Mouse (Mus musculus) liver, embryonic 11.5 days (tissue): ENCODE data around the gene A930033H14Rik. TPM values are rescaled to one million over a fixed set of nuclear protein-coding genes. Genes with fewer than 3 reads are reported as not detected.

ENCODE experiments used
- ATAC-seq: fragments of 200-750 bp; cut with Nextera tagmentation; replicated peaks from 2 replicates; pipeline ENCODE4 v1.8.0; 2017; ENCODE audit warnings: moderate number of reproducible peaks, mild to moderate bottlenecking, moderate TSS enrichment, moderate library complexity; ENCODE audit not compliant: low FRiP score
- DNase-seq: peaks from one replicate; pipeline ENCODE4 v3.0.0-alpha.2; 2017; ENCODE audit warnings: low spot score
- H3K27ac ChIP-seq: fragments of 300-500 bp; sonication (generic); 2 replicates; pipeline ENCODE4 v1.5.1; 2014; ENCODE audit warnings: mild to moderate bottlenecking, low read depth, low read length, control low read depth
- H3K27me3 ChIP-seq: fragments of 300-500 bp; sonication (generic); replicated peaks from 2 replicates; pipeline ENCODE4 v1.6.1; 2014; ENCODE audit warnings: low read length, mixed read lengths; ENCODE audit not compliant: control insufficient read depth, insufficient read depth
- H3K36me3 ChIP-seq: fragments of 300-500 bp; sonication (generic); 2 replicates; pipeline ENCODE4 v1.6.1; 2014; ENCODE audit warnings: mild to moderate bottlenecking, low read length, moderate library complexity, mixed read lengths; ENCODE audit not compliant: control insufficient read depth, insufficient read depth
- H3K4me1 ChIP-seq: fragments of 300-500 bp; sonication (generic); replicated peaks from 2 replicates; pipeline ENCODE4 v1.6.1; 2014; ENCODE audit warnings: low read length, mixed read lengths; ENCODE audit not compliant: control insufficient read depth, insufficient read depth
- H3K4me2 ChIP-seq: fragments of 300-500 bp; sonication (generic); 2 replicates; pipeline ENCODE4 v1.6.1; 2014; ENCODE audit warnings: mild to moderate bottlenecking, control low read depth, moderate library complexity
- H3K4me3 ChIP-seq: fragments of 300-500 bp; sonication (generic); 2 replicates; pipeline ENCODE4 v1.5.1; 2014; ENCODE audit warnings: low read depth, low read length, control low read depth
- H3K9ac ChIP-seq: fragments of 300-500 bp; sonication (generic); 2 replicates; pipeline ENCODE4 v1.6.1; 2014; ENCODE audit warnings: low read depth, low read length, control low read depth
- H3K9me3 ChIP-seq: fragments of 300-500 bp; sonication (generic); 2 replicates; pipeline ENCODE4 v1.6.1; 2016; ENCODE audit warnings: low read length, inconsistent platforms, mixed read lengths; ENCODE audit not compliant: control insufficient read depth
- WGBS: fragments of 180-500 bp; shearing (Covaris S2); extraction: QIAGEN DNeasy Blood & Tissue Kit; methylation state at CpG from one replicate; pipeline ENCODE4 v1.1.7; 2014; 5-methylcytosine and 5-hydroxymethylcytosine counted together
- polyA plus RNA-seq: library from polyadenylated mRNA; unstranded; fragments of >200 nt; fragmentation: Nextera tagmentation; extraction: Ambion mirVana; gene quantifications from 2 replicates; pipeline ENCODE4 v1.2.1, GENCODE M21; 2014

Gene A930033H14Rik
- polyA plus RNA-seq, 1 experiment from 2014 or later, result 1.1 TPM

DNA sequence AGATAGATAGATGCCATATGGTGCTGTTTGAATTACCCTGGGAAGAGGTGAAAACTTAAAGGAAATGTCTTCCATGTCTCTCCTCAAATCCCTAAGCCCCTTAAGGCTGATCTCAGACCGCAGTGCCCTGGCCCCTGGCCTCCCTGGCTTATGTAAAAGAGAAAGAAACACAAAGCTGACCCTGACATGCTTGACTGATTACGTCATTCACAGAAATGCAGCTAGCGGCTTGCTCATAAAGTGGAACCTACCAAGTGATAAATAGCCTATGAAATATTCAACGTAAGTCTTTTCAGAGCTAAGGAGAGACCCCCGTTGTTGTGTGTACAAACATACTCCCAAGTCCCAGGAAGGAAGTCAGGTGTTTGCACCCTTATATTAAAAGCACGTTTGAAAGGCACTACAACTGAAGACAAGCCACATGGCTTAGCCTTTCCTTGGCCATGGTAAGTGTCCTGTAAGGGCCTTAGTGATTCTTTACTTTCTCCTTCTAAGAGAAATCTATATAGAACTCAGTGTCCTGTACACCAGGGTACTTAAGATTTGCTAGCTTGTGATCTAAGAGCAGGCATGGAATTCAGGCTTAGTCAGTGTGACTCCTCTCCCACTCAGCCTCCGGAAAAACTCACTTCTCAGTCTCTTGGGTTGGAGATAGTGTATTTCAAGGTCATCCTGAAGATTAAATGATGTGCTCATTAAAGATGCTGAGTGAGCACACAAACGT lies 8.1 kb downstream of the A930033H14Rik start:
- WGBS, result 56% methylated on average over 8 of the region's 8 CpGs
- Histone ChIP-seq H3K4me3 (no peak overlapping the region), H3K9me3 (no peaks in the 10 kb centered on the region), H3K27ac (no peak overlapping the region), H3K9ac (no peak overlapping the region), H3K27me3 (no peaks in the 10 kb centered on the region), H3K4me2 (no peak overlapping the region), H3K36me3 (no peaks in the 10 kb centered on the region), H3K4me1 (no peaks in the 10 kb centered on the region)
- ATAC-seq (no peak), DNase-seq (peak; percentile 25)

DNA sequence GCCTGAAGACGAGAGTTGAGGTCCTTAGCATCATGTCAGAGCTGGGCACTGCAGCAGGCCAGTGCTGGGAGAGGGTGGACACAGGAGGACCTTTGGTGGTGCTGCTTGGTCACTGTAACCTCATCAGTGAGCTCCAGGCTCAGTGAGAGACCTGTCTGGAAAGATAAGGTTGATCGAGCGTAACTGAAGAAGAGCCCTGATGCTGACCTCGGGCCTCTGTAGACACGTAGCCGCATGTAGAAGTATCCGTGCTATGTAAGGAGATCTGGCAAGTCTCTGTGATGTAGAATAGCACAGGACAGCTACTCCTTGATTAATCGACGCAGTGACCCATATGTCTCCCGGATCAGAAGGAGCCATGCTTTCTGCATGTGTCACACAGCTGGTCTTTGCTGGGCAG lies 19.2 kb downstream of the A930033H14Rik start:
- 81% methylated on average over 10 of the region's 10 CpGs for WGBS

DNA sequence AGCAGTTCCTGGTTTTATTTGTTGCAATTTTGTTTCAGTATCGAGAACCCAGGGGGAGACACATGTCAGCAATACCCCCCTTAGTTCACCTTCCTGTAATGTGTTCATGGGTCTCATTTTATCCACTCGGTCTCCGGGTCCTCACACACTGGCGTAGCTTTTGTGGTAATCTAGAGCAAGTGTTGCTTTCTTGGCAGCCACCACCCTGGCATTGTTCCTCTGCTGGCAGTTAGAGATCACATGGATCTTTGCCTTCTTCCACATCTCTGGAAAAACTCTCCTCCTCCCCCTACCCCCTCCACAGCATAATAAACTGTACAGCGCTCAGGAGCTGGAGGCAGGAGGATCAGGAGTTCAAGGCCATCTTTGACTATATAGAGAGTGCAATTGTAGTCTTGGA lies 20.6 kb downstream of the A930033H14Rik start:
- Histone ChIP-seq H3K36me3 (no peaks in the 10 kb centered on the region), H3K4me2 (no peak overlapping the region), H3K27me3 (no peaks in the 10 kb centered on the region), H3K4me3 (no peak overlapping the region), H3K4me1 (no peaks in the 10 kb centered on the region), H3K9me3 (no peaks in the 10 kb centered on the region), H3K27ac (no peak overlapping the region), H3K9ac (no peak overlapping the region)
- peak; percentile 9 for DNase-seq
- no peak for ATAC-seq
- WGBS, result 90% methylated on average over 5 of the region's 5 CpGs

More for the DNA sequence above, 19.2 kb downstream of the A930033H14Rik start:
- no peak overlapping the region for H3K9ac ChIP-seq
- H3K27ac ChIP-seq, result no peak overlapping the region
- ATAC-seq (no peak), DNase-seq (peak; percentile 6)
- H3K4me1 ChIP-seq, result no peaks in the 10 kb centered on the region
- no peaks in the 10 kb centered on the region for H3K27me3 ChIP-seq
- H3K9me3 ChIP-seq, result no peaks in the 10 kb centered on the region
- H3K36me3 ChIP-seq, result no peaks in the 10 kb centered on the region
- H3K4me2 ChIP-seq, result no peak overlapping the region
- H3K4me3 ChIP-seq, result no peak overlapping the region

DNA sequence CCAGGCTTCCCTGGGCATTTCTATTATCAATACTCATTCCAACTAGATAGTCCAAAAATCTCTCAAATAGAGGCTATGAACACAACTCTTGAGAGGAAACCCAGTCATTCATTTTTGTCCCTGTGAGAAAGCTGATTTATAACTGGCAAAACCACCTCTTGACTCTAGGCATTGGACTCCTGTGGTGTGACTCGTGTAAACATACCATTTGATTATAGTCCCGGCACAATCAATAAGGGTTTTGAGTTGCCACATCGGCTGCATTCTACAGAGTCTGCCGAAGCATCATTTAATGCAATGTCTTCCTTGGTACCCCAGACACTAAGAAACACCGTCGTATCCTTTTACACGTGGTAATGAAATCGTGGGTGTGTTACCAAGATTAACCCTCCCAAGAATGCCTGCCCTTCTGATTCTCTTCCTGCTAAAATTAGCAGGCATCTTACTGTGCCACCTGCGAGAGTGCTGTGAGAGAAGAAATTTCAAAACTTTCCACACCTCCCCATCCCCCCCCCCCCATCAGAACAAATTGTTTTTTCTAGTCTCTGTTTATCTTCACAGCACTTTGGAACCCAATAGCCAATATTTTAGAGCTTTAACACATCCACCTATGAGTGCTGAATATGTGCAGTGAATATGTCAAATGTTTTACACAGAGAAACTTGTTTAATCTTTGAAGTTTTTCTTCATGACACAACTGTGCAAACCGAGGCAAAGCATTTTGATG lies 22.3 kb downstream of the A930033H14Rik start:
- no peaks in the 10 kb centered on the region for H3K4me1 ChIP-seq
- ATAC-seq (no peak), DNase-seq (no peak)
- H3K9ac ChIP-seq, result no peak overlapping the region
- H3K9me3 ChIP-seq, result no peaks in the 10 kb centered on the region
- no peaks in the 10 kb centered on the region for H3K36me3 ChIP-seq
- H3K4me2 ChIP-seq, result no peak overlapping the region
- H3K27me3 ChIP-seq, result no peaks in the 10 kb centered on the region
- WGBS, result 68% methylated on average over 10 of the region's 10 CpGs
- no peak overlapping the region for H3K27ac ChIP-seq
- no peak overlapping the region for H3K4me3 ChIP-seq

DNA sequence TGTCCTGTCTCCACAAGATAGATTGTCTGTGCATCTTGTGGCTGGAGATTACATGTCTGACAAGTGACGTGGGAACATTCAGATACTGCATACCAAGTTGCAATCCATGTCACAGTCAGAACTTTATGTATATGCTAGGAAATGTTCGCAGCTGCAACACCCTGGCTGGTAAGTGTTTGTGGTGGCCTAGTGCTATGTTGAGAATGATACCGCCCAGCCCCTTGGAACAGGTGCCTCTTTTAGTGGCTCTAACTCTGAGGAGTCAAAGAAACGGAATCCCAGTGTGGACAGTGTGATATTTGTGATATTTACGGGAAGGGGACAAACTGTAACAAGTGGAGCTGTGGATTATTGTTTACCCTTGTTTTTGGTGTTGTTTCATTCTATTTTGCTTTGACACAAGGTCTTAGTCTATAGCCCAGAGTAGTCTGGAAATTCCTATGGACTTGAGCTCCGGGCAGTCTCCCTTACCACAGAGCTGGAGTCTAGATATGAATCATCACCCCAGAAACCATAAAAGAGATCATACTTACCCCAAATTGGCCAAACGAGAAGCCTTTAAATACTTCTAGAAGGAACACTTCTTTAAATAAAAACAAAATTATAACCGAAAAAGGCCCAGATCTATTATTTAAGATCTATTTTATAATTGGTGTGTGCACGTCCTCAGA lies 25.0 kb downstream of the A930033H14Rik start:
- no peak overlapping the region for H3K27ac ChIP-seq
- ATAC-seq (no peak), DNase-seq (peak; percentile 22)
- WGBS, result 74% methylated on average over 9 of the region's 9 CpGs
- no peaks in the 10 kb centered on the region for H3K4me1 ChIP-seq
- no peak overlapping the region for H3K4me2 ChIP-seq
- H3K27me3 ChIP-seq, result no peaks in the 10 kb centered on the region
- no peak overlapping the region for H3K9ac ChIP-seq
- no peaks in the 10 kb centered on the region for H3K36me3 ChIP-seq
- no peak overlapping the region for H3K4me3 ChIP-seq
- H3K9me3 ChIP-seq, result no peaks in the 10 kb centered on the region

DNA sequence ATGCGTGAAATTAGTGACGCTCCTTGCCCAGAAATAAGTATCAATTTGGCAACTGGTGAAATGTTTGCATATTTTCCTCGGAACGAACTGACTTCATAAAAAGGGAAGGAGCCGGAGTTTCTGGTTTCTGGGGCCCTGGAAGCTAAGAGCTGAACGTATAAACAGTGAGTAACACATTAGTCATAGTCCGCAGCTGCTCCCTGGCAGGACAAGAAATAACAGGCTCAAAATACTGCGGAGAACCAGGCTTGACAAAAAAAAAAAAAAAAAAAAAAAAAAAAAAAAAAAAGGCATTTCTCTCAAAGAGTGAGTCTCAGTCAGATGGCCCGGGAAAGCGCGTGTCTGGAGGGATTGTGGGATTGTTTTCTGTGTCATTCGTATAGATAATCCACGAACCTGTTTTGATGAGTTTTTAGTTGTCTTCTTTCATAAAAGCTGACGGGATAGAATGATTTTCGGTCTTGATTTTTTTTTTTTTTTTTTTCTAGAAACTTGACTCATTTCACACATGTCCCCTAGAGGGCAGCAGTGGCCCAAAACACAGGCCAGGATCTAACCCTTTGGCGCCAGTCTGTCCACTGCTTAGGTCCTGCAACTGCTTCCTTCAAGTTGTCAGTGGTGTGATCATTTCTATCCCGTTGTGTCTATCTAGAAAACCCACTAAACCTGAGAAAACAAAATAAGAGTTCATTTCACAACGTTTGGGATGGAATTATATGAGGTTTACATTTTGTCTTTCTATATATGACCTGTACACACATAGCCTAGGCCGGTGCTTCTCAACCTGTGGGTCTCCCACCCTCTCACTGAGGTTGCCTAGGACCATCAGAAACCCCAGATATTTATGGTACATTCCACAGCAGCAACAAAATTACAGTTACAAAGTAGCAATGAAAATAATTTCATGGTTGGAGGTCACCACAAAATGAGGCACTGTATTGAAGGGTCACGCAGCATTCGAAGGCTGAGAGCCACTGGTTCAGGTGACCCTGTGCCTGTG lies 26.7 kb downstream of the A930033H14Rik start:
- no peak overlapping the region for H3K9ac ChIP-seq
- no peak overlapping the region; the same call in 1 of the 2 replicates for H3K27ac ChIP-seq
- H3K4me3 ChIP-seq, result peak overlapping the region; percentile 17; the same call in 1 of the 2 replicates
- H3K4me1 ChIP-seq, result no peaks in the 10 kb centered on the region
- no peaks in the 10 kb centered on the region for H3K9me3 ChIP-seq
- H3K27me3 ChIP-seq, result no peaks in the 10 kb centered on the region
- DNase-seq (peak; percentile 49), ATAC-seq (no peak)
- WGBS, result 27% methylated on average over 21 of the region's 21 CpGs
- H3K4me2 ChIP-seq, result peak overlapping the region; percentile 47
- no peaks in the 10 kb centered on the region for H3K36me3 ChIP-seq

DNA sequence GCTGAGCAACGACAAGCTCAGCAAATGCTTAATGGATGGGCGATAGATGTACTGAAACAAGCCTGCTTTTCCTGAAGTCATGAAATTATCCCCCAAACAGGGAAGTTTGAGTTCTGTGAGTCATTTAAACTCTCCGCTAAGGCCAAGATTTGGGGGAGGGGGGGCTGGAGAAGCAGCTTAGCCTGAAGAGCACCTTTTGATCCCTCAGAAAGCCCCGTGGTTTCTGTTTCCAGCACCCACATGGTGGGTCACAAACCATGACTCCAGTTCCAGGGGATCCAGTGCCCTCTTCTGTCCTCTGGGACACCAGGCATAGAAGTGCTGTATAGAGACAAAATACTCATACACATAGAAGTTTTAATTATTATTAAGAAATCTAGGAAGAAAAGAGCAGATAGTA lies 27.5 kb downstream of the A930033H14Rik start:
- H3K36me3 ChIP-seq, result no peaks in the 10 kb centered on the region
- no peaks in the 10 kb centered on the region for H3K27me3 ChIP-seq
- no peak overlapping the region for H3K4me3 ChIP-seq
- no peaks in the 10 kb centered on the region for H3K9me3 ChIP-seq
- no peak for ATAC-seq
- 74% methylated on average over 4 of the region's 4 CpGs for WGBS
- H3K27ac ChIP-seq, result no peak overlapping the region
- no peaks in the 10 kb centered on the region for H3K4me1 ChIP-seq
- H3K9ac ChIP-seq, result no peak overlapping the region
- DNase-seq, result no peak
- H3K4me2 ChIP-seq, result no peak overlapping the region

DNA sequence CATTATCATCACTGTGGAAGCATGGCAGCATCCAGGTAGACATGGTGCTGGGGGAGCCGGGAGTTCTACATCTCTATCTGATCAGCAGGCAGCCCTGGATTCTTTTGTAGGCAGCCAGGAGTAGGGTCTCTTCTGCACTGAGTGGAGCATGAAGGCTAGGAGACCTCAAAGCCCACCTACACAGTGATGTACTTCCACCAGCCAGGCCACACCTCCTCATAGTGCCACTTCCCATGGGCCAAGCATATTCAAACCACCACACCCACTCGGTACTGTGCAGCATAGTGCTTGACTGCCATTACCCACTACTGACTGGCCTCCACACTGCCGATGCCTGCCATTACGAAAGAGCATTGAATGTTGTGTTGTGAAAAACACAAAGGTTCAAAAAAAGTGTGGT lies 28.0 kb downstream of the A930033H14Rik start:
- Histone ChIP-seq H3K4me2 (no peak overlapping the region), H3K9ac (no peak overlapping the region), H3K4me3 (no peak overlapping the region), H3K9me3 (no peaks in the 10 kb centered on the region), H3K36me3 (no peaks in the 10 kb centered on the region), H3K4me1 (no peaks in the 10 kb centered on the region), H3K27me3 (no peaks in the 10 kb centered on the region), H3K27ac (no peak overlapping the region)
- 90% methylated on average over 4 of the region's 4 CpGs for WGBS
- DNase-seq, result no peak
- ATAC-seq, result no peak
